Mouse (Mus musculus) midbrain, embryonic 10.5 days (tissue): ENCODE data around the gene 4932414N04Rik. TPM values are rescaled to one million over a fixed set of nuclear protein-coding genes. Genes with fewer than 3 reads are reported as not detected.
A peak's percentile ranks its signal among the peaks of the same experiment; 100 is the strongest.
"Not testable (repeated sequence)": the region's sequence is repeated elsewhere in the genome, so short reads cannot be mapped to it uniquely, and the experiment has no call there.

Experiments
- DNase-seq: peaks from one replicate; pipeline ENCODE4 v3.0.0-alpha.2; 2017; ENCODE audit warnings: low spot score
- H3K27ac ChIP-seq: fragments of 300-500 bp; sonication (generic); replicated peaks from 2 replicates; pipeline ENCODE4 v1.5.1; 2016; ENCODE audit warnings: mild to moderate bottlenecking
- H3K27me3 ChIP-seq: fragments of 300-500 bp; sonication (generic); 2 replicates; pipeline ENCODE4 v1.6.1; 2016; ENCODE audit warnings: low read depth, mild to moderate bottlenecking; ENCODE audit not compliant: poor library complexity, severe bottlenecking
- H3K36me3 ChIP-seq: fragments of 300-500 bp; sonication (generic); 2 replicates; pipeline ENCODE4 v1.6.1; 2016; ENCODE audit warnings: mild to moderate bottlenecking, moderate library complexity
- H3K4me1 ChIP-seq: fragments of 300-500 bp; sonication (generic); 2 replicates; pipeline ENCODE4 v1.6.1; 2016
- H3K4me3 ChIP-seq: fragments of 300-500 bp; sonication (generic); 2 replicates; pipeline ENCODE4 v1.5.1; 2016; ENCODE audit warnings: mild to moderate bottlenecking, moderate library complexity
- H3K9me3 ChIP-seq: fragments of 300-500 bp; sonication (generic); replicated peaks from 2 replicates; pipeline ENCODE4 v1.6.1; 2016; ENCODE audit warnings: mild to moderate bottlenecking
- WGBS: fragments of 180-500 bp; shearing (Covaris S2); methylation state at CpG from one replicate; pipeline ENCODE4 v1.1.7; 2016; 5-methylcytosine and 5-hydroxymethylcytosine counted together
- polyA plus RNA-seq: library from polyadenylated mRNA; unstranded; fragments of >200 nt; fragmentation: Nextera tagmentation; extraction: Ambion mirVana; gene quantifications from 2 replicates; pipeline ENCODE4 v1.2.1, GENCODE M21; 2016

4932414N04Rik gene
- not detected in 2 replicates for polyA plus RNA-seq

DNA sequence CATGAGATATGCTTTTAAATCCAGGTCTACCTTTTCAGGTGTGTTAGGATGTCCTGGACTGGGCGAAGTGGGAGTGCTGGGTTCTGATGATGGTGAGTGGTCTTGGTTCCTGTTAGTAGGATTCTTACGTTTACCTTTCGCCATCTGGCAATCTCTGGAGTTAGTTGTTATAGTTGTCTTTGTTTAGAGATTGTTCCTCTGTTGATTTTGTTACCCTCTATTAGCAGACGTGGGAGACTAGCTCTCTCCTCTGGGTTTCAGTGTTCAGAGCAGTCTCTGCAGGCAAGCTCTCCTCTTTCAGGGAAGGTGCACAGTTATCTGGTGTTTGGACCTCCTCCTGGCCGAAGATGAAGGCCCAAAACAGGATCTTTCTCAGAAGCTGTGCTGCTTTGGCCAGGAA is at the start of gene 4932414N04Rik:
4932414N04Rik (plus strand) TSS at position 301 of the 400 bp plus-strand sequence.
- H3K9me3 ChIP-seq: not testable (repeated sequence)

DNA sequence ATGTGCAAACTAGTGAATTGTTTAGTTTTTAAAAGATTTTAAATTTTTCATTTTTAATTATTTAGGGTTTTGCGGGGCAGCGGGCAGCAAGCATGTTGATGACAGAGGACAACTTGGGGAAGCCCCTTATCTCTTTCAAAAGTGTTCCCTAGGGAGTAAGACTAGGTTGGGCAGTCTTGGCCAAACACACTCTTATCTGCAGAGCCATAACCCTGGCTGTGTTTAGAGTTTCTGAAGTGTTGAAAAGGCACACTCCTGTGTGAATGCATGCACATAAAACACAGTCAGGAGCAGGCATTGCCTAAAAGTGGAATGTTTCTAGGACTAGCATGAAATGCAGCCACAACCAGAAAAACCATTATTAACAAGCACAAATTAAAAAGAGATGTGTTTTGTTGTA is 75.9 kb downstream of the 4932414N04Rik start:
- no peak overlapping the region for H3K4me3 ChIP-seq
- no peaks in the 10 kb centered on the region for H3K27me3 ChIP-seq
- no peaks in the 10 kb centered on the region for H3K9me3 ChIP-seq
- no peak overlapping the region for H3K27ac ChIP-seq
- WGBS: 92% methylated on average over 2 of the region's 2 CpGs
- no peaks in the 10 kb centered on the region for H3K36me3 ChIP-seq
- no peaks in the 10 kb centered on the region for H3K4me1 ChIP-seq
- DNase-seq: no peak

More for the DNA sequence above, at the start of gene 4932414N04Rik:
- H3K4me3 ChIP-seq, DNase-seq, H3K27ac ChIP-seq, H3K27me3 ChIP-seq, H3K4me1 ChIP-seq, H3K36me3 ChIP-seq: not testable (repeated sequence)
- 75% methylated on average over 2 of the region's 5 CpGs for WGBS

- Histone ChIP-seq H3K36me3 (no peaks in the 10 kb centered on the region), H3K9me3 (no peaks in the 10 kb centered on the region), H3K27me3 (no peaks in the 10 kb centered on the region), H3K4me1 (no peaks in the 10 kb centered on the region), H3K4me3 (no peak overlapping the region), H3K27ac (no peak overlapping the region)
- 90% methylated on average over 5 of the region's 5 CpGs for WGBS
- no peak for DNase-seq
Observed at GRCm38 (mm10) chr2:68739772-68740739, 83.8 kb downstream of the 4932414N04Rik start.

- DNase-seq: no peak
- Histone ChIP-seq H3K27me3 (no peaks in the 10 kb centered on the region), H3K4me1 (no peaks in the 10 kb centered on the region), H3K27ac (no peak overlapping the region), H3K4me3 (no peak overlapping the region), H3K36me3 (no peaks in the 10 kb centered on the region), H3K9me3 (no peaks in the 10 kb centered on the region)
- 77% methylated on average over 4 of the region's 4 CpGs for WGBS
Observed at GRCm38 (mm10) chr2:68744599-68744998, 88.3 kb downstream of the 4932414N04Rik start.

- no peak for DNase-seq
- 80% methylated on average over 4 of the region's 4 CpGs for WGBS
- no peaks in the 10 kb centered on the region for H3K9me3 ChIP-seq
Observed at GRCm38 (mm10) chr2:68756179-68756578, 99.9 kb downstream of the 4932414N04Rik start.

DNA sequence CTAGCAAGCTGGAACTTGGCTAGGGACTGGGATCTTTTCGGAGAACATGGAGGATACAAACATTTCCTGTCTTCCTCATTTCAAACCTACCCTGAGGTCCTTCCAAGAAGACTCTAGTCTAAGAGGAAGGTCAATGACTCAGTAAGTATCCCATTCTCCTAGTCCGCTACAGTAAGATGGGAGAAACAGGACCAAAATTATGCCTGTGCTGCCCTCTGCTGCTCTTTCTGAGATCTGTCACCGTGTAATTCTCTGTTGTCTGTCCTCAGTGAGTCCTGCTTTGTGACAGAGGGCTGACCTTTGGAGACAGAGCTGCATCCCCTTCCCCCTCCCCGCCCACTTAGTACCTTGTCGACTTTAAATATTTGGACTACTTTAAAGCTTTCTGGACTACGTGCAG is 100.5 kb downstream of the 4932414N04Rik start:
- no peaks in the 10 kb centered on the region for H3K9me3 ChIP-seq
- no peak overlapping the region for H3K4me3 ChIP-seq
- H3K4me1 ChIP-seq: no peaks in the 10 kb centered on the region
- no peak overlapping the region for H3K27ac ChIP-seq
- H3K27me3 ChIP-seq: no peaks in the 10 kb centered on the region
- WGBS: 28% methylated on average over 6 of the region's 6 CpGs
- H3K36me3 ChIP-seq: no peaks in the 10 kb centered on the region
- peak; percentile 41 for DNase-seq

More at GRCm38 (mm10) chr2:68756179-68756578, 99.9 kb downstream of the 4932414N04Rik start:
- Histone ChIP-seq H3K27ac (no peak overlapping the region), H3K4me1 (no peaks in the 10 kb centered on the region), H3K4me3 (no peak overlapping the region), H3K36me3 (no peaks in the 10 kb centered on the region), H3K27me3 (no peaks in the 10 kb centered on the region)

- Histone ChIP-seq H3K4me1 (no peaks in the 10 kb centered on the region), H3K27ac (no peak overlapping the region), H3K4me3 (no peak overlapping the region), H3K9me3 (no peaks in the 10 kb centered on the region), H3K36me3 (no peaks in the 10 kb centered on the region), H3K27me3 (no peaks in the 10 kb centered on the region)
- no peak for DNase-seq
- WGBS: 71% methylated on average over 1 of the region's 1 CpGs
Observed at GRCm38 (mm10) chr2:68765371-68765770, 109.1 kb downstream of the 4932414N04Rik start.

DNA sequence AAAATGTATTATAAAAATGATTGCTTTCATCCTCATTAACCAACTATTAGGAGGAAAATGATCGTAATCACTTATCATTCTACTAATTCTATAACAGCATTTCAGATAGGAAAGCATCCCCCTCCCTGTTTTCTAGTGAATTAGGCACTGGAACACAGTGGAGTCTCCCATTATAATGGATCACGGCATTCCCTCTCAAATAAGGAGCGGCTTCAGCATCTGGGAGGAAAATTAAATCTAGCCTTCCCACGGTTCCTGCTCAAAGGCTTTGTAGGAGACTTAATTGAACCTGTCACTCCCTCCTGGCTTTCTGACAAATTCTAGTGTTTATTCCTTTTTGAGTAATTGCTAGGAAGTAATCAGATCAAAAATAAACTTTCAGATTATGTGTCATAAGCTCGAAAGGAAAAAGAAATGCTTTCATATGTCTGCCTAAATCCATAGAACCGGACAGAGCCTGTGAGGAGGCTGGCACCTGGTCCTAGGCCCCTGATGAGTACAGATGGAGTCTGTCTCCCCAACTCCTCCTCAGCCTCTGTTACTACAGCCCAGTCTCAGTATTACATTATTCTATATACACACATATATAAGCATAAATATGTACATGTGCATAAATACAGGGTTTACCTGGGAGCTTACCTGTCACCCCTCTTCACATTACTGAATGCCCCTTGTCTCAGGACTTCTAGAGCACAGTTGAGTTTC is 111.1 kb downstream of the 4932414N04Rik start:
- H3K9me3 ChIP-seq: no peaks in the 10 kb centered on the region
- H3K27ac ChIP-seq: no peak overlapping the region
- no peaks in the 10 kb centered on the region for H3K27me3 ChIP-seq
- H3K4me3 ChIP-seq: no peak overlapping the region
- DNase-seq: no peak
- WGBS: 72% methylated on average over 6 of the region's 6 CpGs
- H3K36me3 ChIP-seq: no peaks in the 10 kb centered on the region
- no peaks in the 10 kb centered on the region for H3K4me1 ChIP-seq

DNA sequence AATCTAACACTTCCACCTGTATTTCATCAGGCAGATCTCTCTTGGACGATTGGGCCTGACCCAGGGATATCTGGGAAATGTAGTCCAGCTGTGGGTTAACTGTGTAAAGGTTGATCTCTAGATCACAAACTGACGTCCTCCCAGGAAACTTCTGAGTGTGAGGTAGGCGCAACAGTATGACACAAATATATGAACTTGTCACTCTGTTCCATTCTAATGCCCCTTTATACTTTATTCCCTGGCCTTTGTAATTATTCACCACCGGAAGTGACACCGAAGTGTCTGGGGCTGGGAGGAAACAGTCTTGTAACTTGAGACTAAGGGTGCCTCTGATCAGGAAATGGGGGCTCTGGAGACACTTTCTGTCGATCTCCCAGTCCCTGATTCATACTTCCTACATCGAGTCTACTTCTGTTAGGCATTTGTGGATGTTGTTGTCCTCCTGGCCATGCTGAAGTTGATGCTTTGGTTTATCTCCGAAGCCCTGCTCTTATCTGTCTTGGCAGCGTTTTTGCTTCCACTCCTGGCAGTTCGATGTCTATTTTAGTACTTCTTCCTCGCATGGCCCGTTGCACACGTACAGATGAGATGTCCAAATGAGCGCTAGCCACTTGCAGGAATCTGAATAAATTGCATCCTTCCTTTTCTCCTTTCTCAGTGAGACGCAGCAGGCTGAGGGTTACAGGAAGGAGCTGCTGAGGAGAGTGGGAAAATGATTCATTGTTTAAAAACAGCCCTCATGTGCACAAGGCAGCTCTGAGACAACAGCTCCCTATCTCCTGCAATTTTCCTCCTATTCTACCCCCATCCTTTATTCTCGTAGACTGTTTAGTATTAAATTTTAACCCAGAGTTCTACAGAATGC is 126.2 kb downstream of the 4932414N04Rik start:
- H3K27me3 ChIP-seq: no peaks in the 10 kb centered on the region
- WGBS: 72% methylated on average over 16 of the region's 16 CpGs
- no peak for DNase-seq
- no peak overlapping the region for H3K27ac ChIP-seq
- H3K9me3 ChIP-seq: no peaks in the 10 kb centered on the region
- H3K4me1 ChIP-seq: no peaks in the 10 kb centered on the region
- no peak overlapping the region for H3K4me3 ChIP-seq
- no peaks in the 10 kb centered on the region for H3K36me3 ChIP-seq

- H3K27ac ChIP-seq, H3K9me3 ChIP-seq, H3K27me3 ChIP-seq, DNase-seq, H3K4me1 ChIP-seq, H3K36me3 ChIP-seq, H3K4me3 ChIP-seq: not testable (repeated sequence)
- WGBS: 92% methylated on average over 8 of the region's 8 CpGs
Observed at GRCm38 (mm10) chr2:68783664-68784063, 127.4 kb downstream of the 4932414N04Rik start.

DNA sequence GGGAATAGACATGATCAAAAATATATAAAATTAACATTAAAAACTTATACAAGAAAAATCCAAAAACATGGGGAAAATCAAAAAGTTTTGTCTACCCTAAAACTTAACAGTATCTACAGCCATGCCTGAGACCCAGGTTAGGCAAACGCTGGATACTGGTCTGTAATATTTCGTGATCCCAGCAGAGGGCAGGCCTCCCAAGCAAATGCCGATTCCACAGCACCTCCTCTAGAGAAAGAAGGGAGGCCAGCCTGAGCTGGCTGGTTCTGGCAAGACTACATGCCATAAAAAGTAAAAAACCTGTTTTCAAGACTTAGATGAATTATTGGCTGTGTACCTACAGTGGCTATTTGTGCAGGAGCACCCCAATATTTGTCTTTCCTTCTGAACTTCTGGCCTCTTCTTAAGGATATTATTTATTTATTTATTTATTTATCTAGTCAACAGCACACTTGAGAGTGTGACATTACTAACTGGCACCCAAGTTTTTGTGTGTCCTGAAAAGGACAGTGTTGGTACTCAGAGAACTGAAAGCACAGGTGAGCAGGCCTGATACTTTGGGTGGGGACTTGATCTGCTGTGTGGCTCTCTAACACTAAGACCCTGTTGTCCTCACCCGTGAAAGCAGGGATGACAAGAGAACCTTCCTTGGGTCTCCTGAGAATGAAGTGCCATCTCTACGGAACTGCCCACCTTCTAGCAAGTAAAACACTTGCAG is 128.6 kb downstream of the 4932414N04Rik start:
- 35% methylated on average over 5 of the region's 5 CpGs for WGBS
- Histone ChIP-seq H3K4me1 (no peaks in the 10 kb centered on the region), H3K27ac (no peak overlapping the region), H3K9me3 (no peaks in the 10 kb centered on the region), H3K27me3 (no peaks in the 10 kb centered on the region), H3K4me3 (no peak overlapping the region), H3K36me3 (no peaks in the 10 kb centered on the region)
- DNase-seq: peak; percentile 65
